Mouse (Mus musculus) olfactory bulb, adult 2 months (tissue): ENCODE measurements around the gene Gm20498.

ENCODE experiments used
- CTCF ChIP-seq: fragments of 200-500 bp; IDR thresholded peaks from 2 replicates; pipeline ENCODE4 v1.5.1; 2012; ENCODE audit warnings: low read depth, mild to moderate bottlenecking, low read length, moderate library complexity; ENCODE audit not compliant: insufficient read depth
- POLR2A ChIP-seq: fragments of 200-500 bp; IDR thresholded peaks from 2 replicates; pipeline ENCODE4 v1.6.1; 2012; ENCODE audit warnings: mild to moderate bottlenecking, low read depth, low read length, moderate library complexity; ENCODE audit not compliant: insufficient read depth

DNA sequence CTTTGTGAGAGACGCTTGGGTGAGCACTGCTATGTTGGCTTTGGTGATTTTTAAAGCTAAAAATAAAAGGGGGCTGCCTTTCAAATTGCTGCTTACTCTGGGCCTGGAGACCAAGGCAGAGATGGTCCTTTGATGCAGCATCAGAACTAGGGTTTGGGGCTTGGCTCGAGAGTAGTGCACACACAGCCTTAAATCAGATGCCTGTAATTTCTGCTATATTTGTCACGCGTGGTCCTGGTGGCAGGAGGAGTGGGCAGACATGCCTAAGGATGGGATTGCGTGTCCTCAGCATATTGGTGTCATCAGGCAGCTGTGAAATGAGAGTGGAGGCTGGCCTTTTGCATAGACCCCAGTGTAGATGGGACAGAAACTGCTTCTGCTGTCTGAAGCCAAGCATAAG, 198.9 kb downstream of the Gm20498 start:
- TF ChIP-seq POLR2A: no peak
- no peak for TF ChIP-seq CTCF
